Mouse (Mus musculus) left cerebral cortex, postnatal 4 days (tissue): ENCODE results near the gene Akr1e1. TPM values are rescaled to one million over a fixed set of nuclear protein-coding genes. Genes with fewer than 3 reads are reported as not detected.
A peak's percentile ranks its signal among the peaks of the same experiment; 100 is the strongest.
"Not testable (repeated sequence)": the region's sequence is repeated elsewhere in the genome, so short reads cannot be mapped to it uniquely, and the experiment has no call there.

Experiments used
- DNase-seq: peaks from one replicate; pipeline ENCODE4 v3.0.0-alpha.2; 2022
- intact Hi-C: fragments of 180-260 bp; cut with DNase I; formaldehyde crosslinking; loops from one replicate; pipeline ENCODE4 v1.15.1; 2025
- total RNA-seq, 2 experiments: library from RNA; stranded (reverse); gene quantifications; 2 replicates each; pipeline ENCODE4 v1.2.3; 2021

Gene Akr1e1
- 10 to 100 TPM; 15.5 to 20.1 TPM for total RNA-seq

DNA sequence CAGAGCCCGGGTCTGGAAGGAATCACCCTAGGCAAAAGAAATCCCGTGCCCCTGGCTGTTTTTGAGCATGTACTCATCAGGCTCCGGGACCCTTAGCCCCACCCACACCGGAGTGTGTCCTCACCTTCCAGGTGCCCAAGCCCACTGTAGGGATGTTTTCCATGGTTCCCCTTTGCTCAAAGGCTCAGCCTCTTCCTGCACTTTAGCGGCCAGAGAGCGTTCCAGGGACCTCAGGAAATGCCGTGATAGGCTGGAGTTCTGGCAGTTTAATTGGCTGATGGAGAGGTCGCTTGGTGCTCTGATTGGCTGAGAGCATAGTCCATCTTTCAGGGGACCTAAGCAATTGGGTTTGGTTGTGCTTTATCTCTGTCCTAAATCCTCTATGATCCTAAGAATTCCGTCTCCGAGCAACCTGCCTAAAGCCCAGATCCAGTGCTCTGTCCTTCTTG, at the start of gene Akr1e1:
Akr1e1 (minus strand) TSS at position 214 of the 449 bp plus-strand sequence.
- DNase-seq, result peak; percentile 85
- intact Hi-C loops, result no loop called here

DNA sequence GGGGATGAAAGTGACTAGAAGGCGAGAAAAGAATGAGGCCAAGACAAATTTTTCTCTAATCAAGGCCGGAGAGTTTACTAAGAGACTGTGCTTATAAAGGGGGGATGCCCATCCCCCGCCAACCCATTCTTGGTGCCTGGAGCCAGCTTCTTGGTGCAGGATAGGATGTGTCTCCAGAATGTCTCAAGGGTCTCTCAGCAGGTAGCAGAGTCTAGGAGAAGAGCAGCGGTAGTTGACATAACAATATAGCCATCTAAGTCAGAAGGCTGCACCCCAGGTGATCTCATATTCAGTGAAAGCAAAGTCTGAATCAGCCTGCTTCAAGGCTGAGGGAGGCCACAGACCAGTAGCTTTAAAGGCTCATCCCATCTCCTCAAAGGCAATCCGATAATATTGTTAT, 49.4 kb upstream of the Akr1e1 start:
- intact Hi-C loops, result no loop called here
- DNase-seq, result no peak

DNA sequence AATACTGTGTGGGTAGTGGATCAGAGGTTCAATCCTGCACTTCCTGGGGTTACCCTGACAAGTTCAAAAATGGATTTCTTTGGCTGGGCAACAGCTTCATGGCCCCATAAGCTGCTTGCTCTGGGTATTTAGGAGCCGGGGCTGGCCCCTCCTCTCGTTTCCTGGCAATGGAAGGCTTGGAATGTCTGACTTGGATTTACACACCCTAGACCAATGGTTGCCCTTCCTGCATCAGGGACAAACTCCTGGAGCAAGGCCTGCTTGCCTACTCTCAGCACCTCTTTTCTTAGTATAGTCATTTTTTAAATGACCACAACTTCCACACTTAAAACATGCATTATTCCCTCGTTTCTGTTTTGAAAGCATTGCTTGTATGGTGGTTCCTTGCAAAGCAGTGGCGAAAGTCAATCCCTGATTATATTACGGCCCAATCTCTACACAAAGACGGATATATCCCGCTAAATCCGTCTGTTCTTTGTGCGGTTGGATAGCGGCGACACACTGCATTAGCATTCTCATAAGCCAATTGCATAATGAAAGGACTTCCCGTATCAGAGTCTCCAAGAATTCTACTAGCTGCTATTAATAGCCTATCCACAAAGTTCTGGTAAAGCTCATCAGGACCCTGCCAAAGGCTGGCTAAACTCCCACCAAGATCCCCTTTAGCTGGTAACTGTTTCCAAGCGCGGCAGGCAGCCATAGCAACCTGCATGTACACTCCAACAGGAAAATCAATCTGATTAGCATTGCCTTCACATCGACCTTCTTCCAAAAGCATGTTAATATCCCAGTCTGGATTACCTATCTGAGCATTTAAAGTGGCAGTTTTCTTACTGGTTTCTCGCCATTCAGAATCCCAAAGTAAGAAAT, 47.5 kb upstream of the Akr1e1 start:
- intact Hi-C loops, result no loop called here
- DNase-seq, result no peak

DNA sequence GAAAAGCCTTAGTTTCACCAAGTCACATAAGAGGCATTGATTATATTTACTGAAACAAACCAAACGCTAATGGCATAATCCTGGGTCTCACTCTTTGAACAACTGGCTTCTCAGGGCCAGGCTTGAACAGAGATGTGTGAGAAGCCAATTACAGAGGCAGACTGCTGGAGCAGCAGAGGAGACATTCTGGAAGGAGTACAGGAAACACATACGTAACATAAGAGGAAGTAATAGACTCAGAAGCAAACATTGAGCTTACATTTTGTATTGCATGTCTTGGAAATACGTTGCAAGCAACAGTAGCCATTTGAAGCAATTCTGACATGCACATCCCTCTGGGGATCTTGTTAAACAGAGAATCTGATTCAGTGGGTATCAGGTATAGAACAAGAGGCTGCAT, 41.2 kb upstream of the Akr1e1 start:
- no peak for DNase-seq
- intact Hi-C loops, result no loop called here

DNA sequence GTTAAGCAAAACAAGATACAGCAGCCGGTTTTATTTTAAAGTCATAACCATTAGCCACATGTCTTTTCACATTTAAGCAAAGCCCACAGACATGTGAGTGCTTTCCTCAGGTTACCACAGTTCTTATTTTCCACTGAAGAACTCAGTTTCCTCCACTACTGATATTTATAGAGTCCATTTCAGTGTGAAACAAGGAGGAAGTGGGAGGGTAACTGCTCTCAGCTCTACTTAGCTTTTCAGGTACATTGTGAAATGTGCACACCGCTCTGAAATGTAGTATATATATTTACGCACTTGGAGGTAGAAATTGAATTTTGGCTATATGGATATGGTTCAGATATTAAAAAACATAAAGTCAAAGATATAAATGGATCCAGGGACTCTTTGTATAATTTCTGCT, 36.3 kb upstream of the Akr1e1 start:
- no peak for DNase-seq
- intact Hi-C loops, result no loop called here

DNA sequence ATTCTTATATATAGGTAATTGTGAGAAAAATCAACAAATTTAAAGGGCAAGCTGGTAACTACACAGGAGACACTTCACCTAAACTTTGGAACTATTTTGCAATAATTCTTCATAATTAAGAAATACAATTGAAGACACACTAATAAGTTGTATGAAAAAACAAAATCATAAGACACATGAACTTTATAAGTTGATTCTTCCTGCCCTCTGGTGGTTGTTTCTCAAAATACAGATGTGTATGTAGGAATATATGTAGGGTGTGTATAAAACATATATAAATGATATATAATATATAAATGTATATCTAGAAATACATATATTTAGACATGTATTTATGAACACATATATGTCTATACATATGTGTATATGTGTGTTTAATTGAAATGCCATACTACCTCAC, 1.9 kb upstream of the Akr1e1 start:
- intact Hi-C loops, result loop anchor here (10.0 kb wide), 1 partner anchor 596 kb away; no protein-coding TSS in a partner anchor
- no peak for DNase-seq

DNA sequence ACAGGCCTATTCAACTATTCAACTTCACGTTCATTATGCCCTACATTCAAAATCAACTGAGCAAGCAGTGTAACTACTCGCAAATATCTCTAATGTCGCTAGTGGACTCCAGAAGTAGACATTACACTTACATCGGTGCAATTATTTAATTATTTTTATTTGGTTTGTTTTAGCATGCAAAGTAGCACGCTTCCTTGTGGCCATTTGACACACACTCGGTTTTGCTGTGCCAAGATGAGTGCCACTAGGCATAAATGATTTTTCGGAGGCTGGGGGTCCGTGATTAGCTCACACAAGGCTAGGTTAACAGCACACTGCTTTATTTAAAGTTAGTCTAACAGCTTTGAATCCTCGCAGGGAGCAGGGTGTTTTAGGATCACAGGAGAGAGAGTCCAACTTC, 444 bp downstream of the Akr1e1 start:
- intact Hi-C loops, result no loop called here
- DNase-seq, result no peak

DNA sequence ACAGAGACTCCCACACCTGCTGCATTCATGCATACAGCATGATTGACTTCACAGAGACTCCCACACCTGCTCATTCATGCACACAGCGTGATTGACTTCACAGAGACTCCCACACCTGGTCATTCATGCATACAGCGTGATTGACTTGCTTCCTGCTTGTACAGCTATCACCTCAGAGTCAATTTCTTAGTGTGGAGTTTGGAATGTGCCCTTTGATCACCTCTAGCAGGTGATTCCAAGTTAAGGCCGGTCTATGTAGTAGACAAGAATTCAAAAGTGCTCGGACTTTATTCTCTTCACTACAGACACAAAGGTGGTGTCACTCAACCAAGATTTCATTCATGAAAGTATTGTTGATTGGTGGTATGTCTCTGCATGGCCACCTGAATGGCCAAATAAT, 2.2 kb downstream of the Akr1e1 start:
- no peak for DNase-seq
- intact Hi-C loops, result no loop called here

DNA sequence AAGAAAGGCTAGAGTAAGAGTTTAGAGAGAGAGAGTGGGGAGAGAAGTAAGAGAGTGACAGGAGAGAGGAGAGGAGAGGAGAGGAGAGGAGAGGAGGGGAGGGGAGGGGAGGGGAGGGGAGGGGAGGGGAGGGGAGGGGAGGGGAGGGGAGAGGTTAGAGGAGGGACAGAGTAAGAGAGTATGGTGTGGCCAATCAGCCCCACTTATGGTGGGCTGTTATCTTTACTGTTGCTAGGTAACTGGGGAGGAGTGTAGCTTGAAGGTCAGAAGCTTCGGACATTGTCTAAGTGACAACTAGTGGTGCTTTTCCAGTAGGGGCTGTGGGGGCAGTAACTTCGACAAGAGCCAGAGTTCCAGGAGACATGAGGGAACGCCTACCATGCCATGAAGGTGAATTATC, 5.5 kb downstream of the Akr1e1 start:
- intact Hi-C loops, DNase-seq: not testable (repeated sequence)

DNA sequence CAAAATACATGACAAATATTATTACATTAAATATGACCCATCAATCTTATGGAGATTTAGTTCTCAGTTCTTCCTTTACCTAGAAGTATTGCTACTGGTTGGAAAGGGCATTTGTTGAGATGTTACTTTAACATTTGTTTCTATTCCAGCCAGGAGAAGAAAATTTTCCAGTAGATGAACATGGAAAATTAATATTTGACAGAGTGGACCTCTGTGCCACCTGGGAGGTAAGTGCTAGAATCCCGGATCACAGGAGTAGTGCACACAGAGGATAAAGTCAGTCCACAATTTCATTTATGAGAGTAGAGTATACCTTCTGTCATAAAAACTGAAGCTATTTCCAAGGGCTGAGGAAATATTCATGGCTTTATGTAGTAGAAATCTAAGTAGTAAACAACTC, 32.1 kb downstream of the Akr1e1 start:
- intact Hi-C loops, result no loop called here
- DNase-seq, result no peak

DNA sequence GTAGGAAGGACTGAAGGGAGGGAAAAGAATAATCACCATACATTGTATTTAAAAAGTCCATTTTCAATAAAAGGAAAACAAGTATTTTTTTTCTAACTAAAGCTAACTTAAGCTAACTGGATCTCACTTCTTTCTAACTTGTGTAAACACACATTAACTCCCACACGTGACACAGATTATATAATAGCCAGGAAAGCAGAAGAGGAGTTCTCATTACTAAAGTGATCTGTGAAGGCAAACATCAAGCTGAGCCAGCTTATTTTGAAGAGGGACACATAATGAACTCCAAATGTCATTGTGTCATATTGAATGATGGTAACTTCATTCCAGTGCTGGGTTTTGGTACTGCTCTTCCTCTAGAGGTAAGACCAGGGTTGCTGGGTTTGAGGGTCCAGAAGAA, 35.1 kb downstream of the Akr1e1 start, which contains the start of gene Akr1c21:
Akr1c21 (plus strand) TSS at position 205 of the 400 bp plus-strand sequence.
- intact Hi-C loops, result no loop called here
- DNase-seq, result no peak

DNA sequence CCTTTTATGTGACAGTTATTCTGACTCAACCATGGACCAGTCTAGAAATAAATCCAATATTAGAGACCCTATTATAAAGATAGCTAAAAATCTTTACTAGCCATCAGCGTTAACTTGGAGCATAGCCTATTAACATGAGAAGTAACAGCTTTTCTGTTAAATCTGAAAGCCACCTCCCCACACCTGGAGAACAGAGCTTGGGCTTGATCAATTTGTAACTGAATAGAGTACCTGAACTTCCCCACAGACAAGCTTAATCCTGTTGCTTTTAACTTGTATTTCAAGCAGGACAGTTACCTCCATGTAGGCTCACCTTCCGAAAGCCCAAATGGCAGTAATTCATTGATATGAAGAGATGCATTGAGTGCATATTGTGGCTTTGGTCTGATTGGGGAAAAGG, 43.0 kb downstream of the Akr1e1 start:
- no peak for DNase-seq
- intact Hi-C loops, result no loop called here

DNA sequence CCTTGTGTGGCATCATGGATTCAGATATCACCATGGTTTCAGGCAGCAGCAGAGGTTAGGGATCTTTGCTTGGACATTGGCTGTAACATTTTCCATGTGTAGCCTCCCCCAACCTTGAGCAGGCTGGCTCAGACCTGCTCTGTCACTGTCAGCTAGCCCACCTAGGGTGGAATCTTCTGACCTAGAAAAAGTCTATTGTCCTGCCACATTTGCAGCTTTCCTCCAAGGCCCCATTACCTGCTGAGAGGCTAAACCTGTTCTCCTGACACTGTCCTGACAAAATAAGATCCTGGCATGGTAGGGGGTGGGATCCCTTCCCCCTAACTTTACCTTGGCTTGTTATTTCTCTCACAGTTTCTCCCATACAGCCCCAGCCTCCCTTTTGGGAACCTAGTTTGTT, 48.5 kb downstream of the Akr1e1 start:
- DNase-seq, result no peak
- intact Hi-C loops, result no loop called here

DNA sequence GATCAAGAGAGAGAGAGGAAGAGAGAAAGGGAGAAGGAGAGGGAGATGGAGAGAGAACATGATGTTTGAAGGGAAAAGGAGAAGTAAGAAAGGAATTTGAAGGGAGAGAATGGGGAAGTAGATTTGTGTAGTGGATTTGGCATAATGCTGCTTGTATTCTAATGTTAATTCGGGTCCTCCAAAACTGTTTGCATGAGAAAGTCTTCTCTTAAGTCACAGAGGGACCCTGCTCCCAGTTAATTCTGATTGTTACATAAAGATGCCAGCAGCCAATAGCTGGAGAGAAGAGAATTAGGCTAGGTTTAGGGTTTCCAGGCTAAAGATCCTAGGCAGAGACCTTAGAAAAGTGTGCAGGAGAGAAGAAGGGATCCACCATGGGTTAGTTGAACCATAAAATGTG, 49.8 kb downstream of the Akr1e1 start:
- intact Hi-C loops, result no loop called here

More for the DNA sequence above, 49.8 kb downstream of the Akr1e1 start:
- no peak for DNase-seq

Other genes starting within 250 kb of the Akr1e1 start
- not detected for gene Akr1c6, start 174.9 kb downstream of the Akr1e1 start, total RNA-seq
- not detected for gene Akr1c20, start 85.8 kb downstream of the Akr1e1 start, total RNA-seq
- not detected for gene Akr1c21, start 35.1 kb downstream of the Akr1e1 start, total RNA-seq